Mouse (Mus musculus): ENCODE results near the gene Gm13283. TPM values are rescaled to one million over a fixed set of nuclear protein-coding genes. Genes with fewer than 3 reads are reported as not detected.
"Not testable (repeated sequence)": the region's sequence is repeated elsewhere in the genome, so short reads cannot be mapped to it uniquely, and the experiment has no call there.

Gm13283 gene
- polyA plus RNA-seq, 1 experiment from 2014 or later, result not detected

- peak overlapping the region; percentile 51 for H3K4me2 ChIP-seq (replicated peaks; ENCODE audit: low read depth)
- not testable (repeated sequence) for H3K4me1 ChIP-seq (replicated peaks; ENCODE audit: control insufficient read depth, insufficient read depth, low read length); H3K27me3 ChIP-seq (replicated peaks; ENCODE audit: control insufficient read depth, insufficient read depth, low read length); H3K27ac ChIP-seq (ENCODE audit: low read depth, low read length); H3K36me3 ChIP-seq (ENCODE audit: control insufficient read depth, insufficient read depth); H3K9me3 ChIP-seq (ENCODE audit: control insufficient read depth); H3K4me3 ChIP-seq (ENCODE audit: low read depth, low read length); ATAC-seq; H3K9ac ChIP-seq (ENCODE audit: low read depth, low read length)
- TF ChIP-seq CTCF (IDR thresholded peaks at IDR 0.05; ENCODE audit: low read depth), result peak; percentile 37
- WGBS, result 0% methylated on average over 3 of the region's 31 CpGs
Observed at GRCm38 (mm10) chr4:88782335-88782734, 22.4 kb downstream of the Gm13283 start.

GRCm38 (mm10) chr4:88785409-88785808 lies 25.5 kb downstream of the Gm13283 start, which contains the start of gene Gm13276:
TSS of gene Gm13276 (plus strand) at chr4:88785709.
- WGBS, result no CpG with 5 or more reads among the region's 27 CpGs
- H3K4me3 ChIP-seq (ENCODE audit: low read depth, low read length); H3K9me3 ChIP-seq (ENCODE audit: control insufficient read depth); H3K4me1 ChIP-seq (replicated peaks; ENCODE audit: control insufficient read depth, insufficient read depth, low read length); H3K9ac ChIP-seq (ENCODE audit: low read depth, low read length); ATAC-seq; H3K4me2 ChIP-seq (replicated peaks; ENCODE audit: low read depth); H3K27me3 ChIP-seq (replicated peaks; ENCODE audit: control insufficient read depth, insufficient read depth, low read length); H3K27ac ChIP-seq (ENCODE audit: low read depth, low read length); H3K36me3 ChIP-seq (ENCODE audit: control insufficient read depth, insufficient read depth): not testable (repeated sequence)

- not testable (repeated sequence) for H3K9ac ChIP-seq (ENCODE audit: low read depth, low read length); H3K4me1 ChIP-seq (replicated peaks; ENCODE audit: control insufficient read depth, insufficient read depth, low read length); ATAC-seq; H3K27ac ChIP-seq (ENCODE audit: low read depth, low read length); H3K4me2 ChIP-seq (replicated peaks; ENCODE audit: low read depth); H3K4me3 ChIP-seq (ENCODE audit: low read depth, low read length); H3K9me3 ChIP-seq (ENCODE audit: control insufficient read depth); H3K36me3 ChIP-seq (ENCODE audit: control insufficient read depth, insufficient read depth); H3K27me3 ChIP-seq (replicated peaks; ENCODE audit: control insufficient read depth, insufficient read depth, low read length)
- TF ChIP-seq CTCF (IDR thresholded peaks at IDR 0.05; ENCODE audit: low read depth), result peak; percentile 60
- WGBS, result no CpG with 5 or more reads among the region's 28 CpGs
Observed at GRCm38 (mm10) chr4:88788402-88788801, 28.5 kb downstream of the Gm13283 start, which contains the start of gene Gm13277. TSS of gene Gm13277 (plus strand) at chr4:88788632.

- H3K9me3 ChIP-seq (ENCODE audit: control insufficient read depth); H3K9ac ChIP-seq (ENCODE audit: low read depth, low read length); H3K27me3 ChIP-seq (replicated peaks; ENCODE audit: control insufficient read depth, insufficient read depth, low read length); ATAC-seq; H3K27ac ChIP-seq (ENCODE audit: low read depth, low read length); H3K36me3 ChIP-seq (ENCODE audit: control insufficient read depth, insufficient read depth); H3K4me2 ChIP-seq (replicated peaks; ENCODE audit: low read depth); H3K4me1 ChIP-seq (replicated peaks; ENCODE audit: control insufficient read depth, insufficient read depth, low read length); H3K4me3 ChIP-seq (ENCODE audit: low read depth, low read length): not testable (repeated sequence)
- no CpG with 5 or more reads among the region's 28 CpGs for WGBS
Observed at GRCm38 (mm10) chr4:88791250-88791649, 31.3 kb downstream of the Gm13283 start, which contains the start of gene Gm13278. TSS of gene Gm13278 (plus strand) at chr4:88791550.

- H3K27me3 ChIP-seq (replicated peaks; ENCODE audit: control insufficient read depth, insufficient read depth, low read length); H3K4me1 ChIP-seq (replicated peaks; ENCODE audit: control insufficient read depth, insufficient read depth, low read length); H3K27ac ChIP-seq (ENCODE audit: low read depth, low read length); ATAC-seq; H3K4me3 ChIP-seq (ENCODE audit: low read depth, low read length); H3K4me2 ChIP-seq (replicated peaks; ENCODE audit: low read depth); H3K36me3 ChIP-seq (ENCODE audit: control insufficient read depth, insufficient read depth); H3K9ac ChIP-seq (ENCODE audit: low read depth, low read length); H3K9me3 ChIP-seq (ENCODE audit: control insufficient read depth): not testable (repeated sequence)
- peak; percentile 42 for TF ChIP-seq CTCF (IDR thresholded peaks at IDR 0.05; ENCODE audit: low read depth)
- 0% methylated on average over 13 of the region's 52 CpGs for WGBS
Observed at GRCm38 (mm10) chr4:88793936-88794675, 34.2 kb downstream of the Gm13283 start, which contains the start of gene Gm13275. TSS of gene Gm13275 (plus strand) at chr4:88794487.

GRCm38 (mm10) chr4:88797097-88797496 lies 37.2 kb downstream of the Gm13283 start, which contains the start of gene Gm13279:
TSS of gene Gm13279 (plus strand) at chr4:88797397.
- H3K4me3 ChIP-seq (ENCODE audit: low read depth, low read length); H3K27me3 ChIP-seq (replicated peaks; ENCODE audit: control insufficient read depth, insufficient read depth, low read length); H3K4me2 ChIP-seq (replicated peaks; ENCODE audit: low read depth); H3K27ac ChIP-seq (ENCODE audit: low read depth, low read length); H3K4me1 ChIP-seq (replicated peaks; ENCODE audit: control insufficient read depth, insufficient read depth, low read length); H3K36me3 ChIP-seq (ENCODE audit: control insufficient read depth, insufficient read depth); H3K9me3 ChIP-seq (ENCODE audit: control insufficient read depth); ATAC-seq; H3K9ac ChIP-seq (ENCODE audit: low read depth, low read length): not testable (repeated sequence)
- no CpG with 5 or more reads among the region's 28 CpGs for WGBS

GRCm38 (mm10) chr4:88799365-88799764 lies 39.4 kb downstream of the Gm13283 start, which contains the start of gene Gm13285:
TSS of gene Gm13285 (plus strand) at chr4:88799665.
- H3K4me3 ChIP-seq (ENCODE audit: low read depth, low read length); H3K36me3 ChIP-seq (ENCODE audit: control insufficient read depth, insufficient read depth); H3K27me3 ChIP-seq (replicated peaks; ENCODE audit: control insufficient read depth, insufficient read depth, low read length); H3K4me2 ChIP-seq (replicated peaks; ENCODE audit: low read depth); H3K9me3 ChIP-seq (ENCODE audit: control insufficient read depth); H3K9ac ChIP-seq (ENCODE audit: low read depth, low read length); H3K27ac ChIP-seq (ENCODE audit: low read depth, low read length); H3K4me1 ChIP-seq (replicated peaks; ENCODE audit: control insufficient read depth, insufficient read depth, low read length); ATAC-seq: not testable (repeated sequence)
- 0% methylated on average over 2 of the region's 7 CpGs for WGBS

- H3K4me2 ChIP-seq (replicated peaks; ENCODE audit: low read depth); ATAC-seq; H3K4me1 ChIP-seq (replicated peaks; ENCODE audit: control insufficient read depth, insufficient read depth, low read length); H3K9ac ChIP-seq (ENCODE audit: low read depth, low read length); H3K27ac ChIP-seq (ENCODE audit: low read depth, low read length); H3K27me3 ChIP-seq (replicated peaks; ENCODE audit: control insufficient read depth, insufficient read depth, low read length); H3K9me3 ChIP-seq (ENCODE audit: control insufficient read depth); H3K4me3 ChIP-seq (ENCODE audit: low read depth, low read length); H3K36me3 ChIP-seq (ENCODE audit: control insufficient read depth, insufficient read depth): not testable (repeated sequence)
- WGBS, result no CpG with 5 or more reads among the region's 29 CpGs
Observed at GRCm38 (mm10) chr4:88802954-88803353, 43.0 kb downstream of the Gm13283 start, which contains the start of gene Gm13287. TSS of gene Gm13287 (plus strand) at chr4:88803254.

- H3K27ac ChIP-seq (ENCODE audit: low read depth, low read length), result not testable (repeated sequence)
Observed at GRCm38 (mm10) chr4:88805231-88805630, 45.3 kb downstream of the Gm13283 start, which contains the start of gene Gm13288. TSS of gene Gm13288 (plus strand) at chr4:88805531.

More at GRCm38 (mm10) chr4:88805231-88805630, 45.3 kb downstream of the Gm13283 start, which contains the start of gene Gm13288:
- H3K9ac ChIP-seq (ENCODE audit: low read depth, low read length); H3K36me3 ChIP-seq (ENCODE audit: control insufficient read depth, insufficient read depth); H3K4me2 ChIP-seq (replicated peaks; ENCODE audit: low read depth); H3K4me1 ChIP-seq (replicated peaks; ENCODE audit: control insufficient read depth, insufficient read depth, low read length); H3K4me3 ChIP-seq (ENCODE audit: low read depth, low read length); H3K9me3 ChIP-seq (ENCODE audit: control insufficient read depth); H3K27me3 ChIP-seq (replicated peaks; ENCODE audit: control insufficient read depth, insufficient read depth, low read length); ATAC-seq: not testable (repeated sequence)
- WGBS, result no CpG with 5 or more reads among the region's 8 CpGs

Data from intestine, postnatal 0 days (tissue).